Mouse (Mus musculus): Measurements from ENCODE around the gene Tmed10.

The Tmed10 gene

DNA sequence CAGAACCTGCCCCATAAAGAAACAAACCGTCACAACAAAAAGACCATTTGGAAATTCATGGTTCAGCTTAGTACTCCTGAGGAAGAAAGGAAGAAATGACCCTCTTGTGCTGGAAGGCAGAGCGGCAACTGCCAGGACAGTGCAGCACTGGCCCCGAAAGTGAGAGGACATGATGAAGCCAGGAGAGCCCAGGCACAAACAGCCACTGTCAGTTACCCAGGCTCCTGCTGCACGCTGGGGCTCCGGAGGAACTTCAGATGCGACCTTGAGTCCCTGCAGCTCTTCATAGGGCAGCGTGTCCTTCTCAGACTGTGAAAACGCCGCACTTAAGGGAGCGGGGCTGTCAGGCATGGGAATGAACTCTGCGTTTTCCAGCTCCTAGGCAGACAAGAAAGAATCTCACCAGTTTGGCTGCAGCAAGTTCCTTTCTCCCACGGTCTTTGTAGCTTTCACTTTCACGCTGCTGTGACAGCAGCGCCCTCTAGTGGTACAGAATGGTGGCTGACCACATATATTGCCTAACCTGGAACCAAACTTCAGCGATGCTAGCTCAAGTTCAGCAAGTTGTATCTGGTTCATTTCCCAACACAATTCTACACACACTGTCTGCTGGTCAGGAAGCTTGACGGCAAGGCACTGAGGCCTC lies 69.3 kb downstream of the Tmed10 start:
- peak; percentile 86 for DNase-seq

DNA sequence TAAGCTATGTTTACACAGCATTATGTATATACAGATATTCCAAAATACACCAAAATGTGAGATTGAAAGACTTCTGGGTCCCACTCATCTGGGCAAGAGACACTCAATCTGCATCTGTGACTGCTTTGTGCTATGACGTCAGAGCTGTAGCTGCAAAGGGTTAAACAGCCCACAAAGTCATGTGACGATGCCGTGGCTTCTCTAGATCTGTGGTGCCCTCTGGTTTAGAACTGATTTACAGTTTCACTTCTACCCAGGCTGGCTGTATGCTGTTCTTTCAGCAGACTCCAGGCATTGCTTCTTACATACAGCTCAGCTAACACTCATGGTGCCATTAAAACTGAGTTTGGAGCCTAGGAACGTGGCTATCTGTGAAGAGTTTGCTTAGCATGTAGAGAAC lies 69.9 kb downstream of the Tmed10 start:
- no peak for DNase-seq

DNA sequence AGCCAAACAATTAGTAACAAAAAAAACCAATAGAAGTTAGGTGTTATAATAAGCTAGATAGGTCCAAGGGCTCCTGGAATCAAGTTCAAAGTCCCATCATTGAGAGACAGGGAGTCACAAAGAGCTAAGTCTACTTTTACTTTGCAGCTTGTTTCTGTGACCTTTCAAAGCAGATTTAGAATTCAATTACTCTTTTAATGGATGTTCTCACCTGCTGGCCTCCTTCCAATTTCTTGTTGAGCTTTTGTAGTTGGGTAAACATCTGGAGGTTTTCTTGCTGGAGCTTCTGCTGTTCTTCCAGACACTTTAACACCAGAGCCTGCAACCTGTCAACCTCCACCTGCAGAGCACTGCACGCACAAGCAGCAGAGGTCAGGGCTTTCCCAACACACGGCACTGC lies 71.4 kb downstream of the Tmed10 start:
- no peak for DNase-seq

DNA sequence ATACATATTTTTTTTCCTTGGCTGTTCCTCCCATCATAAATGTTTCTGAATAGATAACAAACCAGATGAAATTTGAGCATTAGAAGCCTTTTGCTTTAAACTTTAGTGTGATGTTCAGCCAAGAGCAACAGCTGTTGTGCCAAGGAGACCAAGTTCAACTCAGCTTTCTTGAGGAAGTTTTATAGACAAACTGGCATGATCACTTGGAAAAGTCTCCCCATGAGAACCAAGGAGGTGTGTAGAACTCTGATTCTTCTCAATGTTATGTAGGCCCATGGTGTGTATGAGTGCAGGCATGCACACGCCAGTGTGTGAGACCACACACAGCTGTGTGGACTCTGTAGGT lies 75.8 kb downstream of the Tmed10 start:
- no peak for DNase-seq

DNA sequence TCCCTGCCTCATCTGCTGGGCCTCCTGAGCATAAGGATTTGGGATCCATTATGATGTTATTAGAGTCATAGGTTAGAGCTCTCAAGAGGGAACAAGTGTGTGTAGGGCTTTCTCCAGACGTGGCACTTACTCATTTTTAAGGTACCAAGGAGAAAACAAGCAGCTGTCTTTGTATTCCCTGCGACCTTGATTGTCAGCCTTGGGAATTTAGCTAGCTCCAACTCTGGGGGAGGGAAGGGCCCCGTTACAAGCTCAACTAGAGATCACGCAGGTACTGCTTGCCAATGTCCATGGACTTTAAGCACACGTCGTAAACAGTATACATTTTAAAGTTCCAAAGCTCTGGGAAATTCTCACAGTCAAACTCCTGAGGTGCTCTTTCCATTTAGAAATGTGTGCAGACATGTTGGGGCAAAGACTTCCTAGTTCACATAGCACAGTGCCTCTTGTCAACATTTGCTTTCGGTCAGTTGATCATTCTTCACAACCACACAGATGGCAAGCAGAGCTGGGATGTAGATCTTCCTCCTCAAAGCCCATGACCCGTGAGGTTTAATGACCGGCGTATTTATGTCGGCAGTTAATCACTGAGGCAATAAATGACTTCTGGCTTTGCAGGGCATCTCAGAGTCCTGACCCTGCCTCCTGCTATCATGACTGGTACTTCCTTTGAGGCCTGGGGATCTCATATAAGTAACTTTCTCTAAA lies 76.4 kb downstream of the Tmed10 start:
- DNase-seq: no peak

DNA sequence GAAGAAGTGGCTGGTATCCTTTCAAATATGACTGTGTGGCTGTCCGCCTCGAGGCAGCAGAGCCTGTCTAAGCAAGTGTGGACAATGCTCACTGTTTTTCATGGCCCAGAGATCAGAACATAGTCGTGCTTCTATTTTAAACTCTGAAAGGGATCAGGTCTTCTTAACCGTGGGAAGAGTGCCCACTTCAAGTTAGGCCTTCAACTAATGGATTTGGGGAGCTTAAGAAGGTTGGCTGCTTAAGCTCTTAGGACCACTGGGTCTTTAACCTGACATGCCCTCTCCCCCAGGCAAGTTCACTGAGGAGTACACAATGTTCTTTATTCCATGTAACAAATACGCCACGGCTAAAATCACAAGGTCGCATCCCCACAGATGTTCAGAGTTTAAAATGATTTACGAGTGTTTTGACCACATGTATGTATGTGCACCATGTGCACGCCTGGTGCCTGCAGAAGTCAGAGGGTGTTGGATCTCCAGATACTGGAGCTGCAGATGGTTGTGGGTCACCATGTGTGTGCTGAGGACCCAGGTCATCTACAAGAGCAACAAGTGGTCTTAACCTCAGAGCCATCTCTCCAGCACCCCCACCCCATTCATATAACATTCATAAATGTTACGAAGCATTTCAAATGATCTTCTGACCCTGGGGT lies 77.2 kb downstream of the Tmed10 start:
- DNase-seq: no peak

DNA sequence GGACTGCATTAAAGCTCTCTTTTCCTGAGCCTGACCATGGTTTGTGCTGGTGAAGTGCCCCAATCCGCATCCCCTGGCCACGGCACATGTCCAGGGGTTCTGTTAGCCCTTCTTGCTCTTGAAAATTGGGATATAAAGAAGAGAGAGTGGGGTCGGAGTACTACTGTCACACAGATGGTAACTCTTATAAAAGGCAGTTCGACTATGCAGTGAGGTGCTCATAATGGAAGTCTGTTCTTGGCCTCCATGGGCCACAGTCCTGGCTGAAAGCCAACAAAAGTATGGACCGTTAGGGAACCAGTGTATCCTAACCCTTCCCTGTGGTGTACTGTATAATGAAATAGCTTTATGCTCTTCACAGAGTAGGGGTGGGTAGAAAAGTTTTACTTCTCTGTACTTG lies 77.7 kb downstream of the Tmed10 start:
- DNase-seq: no peak

DNA sequence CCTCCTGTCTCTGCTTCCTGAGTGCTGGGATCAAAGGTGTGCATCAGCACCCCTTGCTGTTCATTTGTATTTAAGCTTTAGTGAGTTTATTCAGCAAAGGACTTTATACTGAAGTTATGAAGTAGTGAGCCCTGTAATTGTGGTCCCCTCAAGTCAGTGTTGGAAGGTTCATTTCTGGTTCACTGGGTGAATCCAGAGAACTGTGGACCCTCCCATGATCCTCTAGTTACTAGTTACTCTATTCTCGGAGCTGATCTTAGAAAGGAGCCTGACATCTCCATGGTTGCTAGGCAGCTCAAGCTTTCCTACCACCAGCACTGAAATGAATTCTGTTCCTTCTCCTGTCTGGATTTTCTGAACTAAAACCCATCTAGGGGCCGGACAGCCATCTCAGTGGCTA lies 79.1 kb downstream of the Tmed10 start:
- no peak for DNase-seq

DNA sequence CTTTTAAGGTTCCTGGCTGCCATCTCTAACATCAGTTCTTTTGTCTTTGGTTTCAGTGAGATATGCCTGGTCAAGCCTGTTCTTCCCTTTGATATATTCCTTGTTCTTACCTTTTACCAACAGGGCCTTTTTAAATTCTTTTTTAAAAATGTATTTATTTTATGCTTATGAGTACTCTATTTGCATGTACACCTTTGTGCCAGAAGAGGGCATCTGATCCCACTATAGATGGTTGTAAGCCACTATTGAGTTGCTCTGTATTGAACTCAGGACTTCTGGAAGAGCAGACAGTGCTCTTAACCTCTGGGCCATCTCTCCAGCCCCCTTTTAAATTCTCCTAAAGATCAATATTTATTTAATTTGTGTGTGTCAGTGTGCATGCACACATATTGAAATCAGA lies 81.7 kb downstream of the Tmed10 start:
- DNase-seq: no peak

DNA sequence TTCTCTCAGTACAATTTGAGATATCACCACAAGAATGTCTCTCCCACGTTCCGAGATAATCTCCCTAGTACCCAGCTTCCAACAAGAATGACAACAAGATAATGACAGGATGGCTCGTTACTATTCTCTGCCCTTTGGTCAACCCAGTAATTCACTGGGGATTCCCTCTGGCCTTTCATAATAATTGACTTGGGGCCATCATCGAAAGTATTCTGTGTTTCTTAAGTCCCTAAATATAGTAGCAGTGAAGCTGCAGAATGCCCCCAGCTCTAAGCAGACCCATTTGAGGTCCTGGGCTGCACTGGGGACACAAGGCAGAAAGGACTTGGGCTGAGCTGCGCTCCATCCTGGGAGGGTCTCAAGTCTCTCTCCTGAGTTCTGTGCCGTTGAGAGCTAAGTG lies 82.4 kb downstream of the Tmed10 start:
- DNase-seq: no peak

DNA sequence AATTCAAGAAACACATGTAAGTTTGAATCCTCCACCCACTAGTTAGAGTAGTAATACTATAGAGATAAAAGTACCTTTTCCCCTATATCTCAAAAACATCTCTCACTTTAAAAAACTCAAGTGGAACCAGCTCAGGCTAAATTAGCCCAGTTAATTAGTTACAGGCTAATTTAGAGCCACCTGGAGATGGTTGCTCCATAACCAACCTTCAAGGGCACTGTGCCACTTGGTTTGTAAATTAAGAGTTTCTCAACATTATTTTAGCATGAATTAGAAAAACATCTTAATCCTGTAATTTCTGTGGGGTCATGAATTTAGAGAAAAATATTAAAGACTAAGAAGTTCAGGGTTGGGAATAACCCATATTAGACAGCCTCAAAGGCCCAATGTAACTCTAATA lies 83.1 kb downstream of the Tmed10 start:
- no peak for DNase-seq

DNA sequence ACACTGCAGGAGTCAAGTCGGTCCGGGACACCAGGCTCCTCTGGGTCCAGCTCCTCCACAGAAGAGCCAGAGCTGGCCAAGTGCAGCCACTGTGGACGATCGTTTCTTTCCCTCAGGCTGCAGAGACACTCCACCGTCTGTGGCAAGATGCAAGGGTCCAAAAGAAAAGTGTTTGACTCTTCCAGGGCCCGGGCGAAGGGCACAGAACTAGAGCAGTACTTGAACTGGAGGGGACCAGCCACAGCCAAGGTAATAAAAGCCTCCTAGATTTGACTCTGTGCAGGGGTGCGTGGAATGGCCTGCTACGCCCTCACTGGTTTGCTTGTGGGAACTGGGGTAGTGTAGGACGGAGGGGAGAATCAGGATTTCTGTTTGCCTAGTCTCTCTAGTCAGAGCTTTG lies 84.0 kb downstream of the Tmed10 start:
- no peak for DNase-seq
